In genomic region chr19:24554911-24555465, GRCm38 (mm10) we compare ENCODE assay signal across 8 mouse cellular contexts. TPM values are rescaled to one million over a fixed set of nuclear protein-coding genes. Genes with fewer than 3 reads are reported as not detected.
DNase-seq lines count a peak whose midpoint lies in the region; ATAC-seq and TF ChIP-seq lines count a peak whose summit lies in the region.

No protein-coding gene starts in this region.

- no peak for TF ChIP-seq POLR2A in ES-Bruce4 (IDR thresholded peaks at IDR 0.05; ENCODE audit: insufficient read depth, low read length)
- no peak for TF ChIP-seq POLR2A in cortical plate, adult 2 months (IDR thresholded peaks at IDR 0.05; ENCODE audit: extremely low read depth, insufficient read depth, low read length)

- no peak overlapping the region for H3K27ac ChIP-seq in kidney, embryonic 16.5 days (ENCODE audit: low read length)
- H3K27ac ChIP-seq in ES-Bruce4 (ENCODE audit: insufficient read depth, low read length): no peak overlapping the region
- no peak overlapping the region for H3K27ac ChIP-seq in cortical plate, adult 2 months (ENCODE audit: insufficient read depth, low read length)
- no peak overlapping the region for H3K27ac ChIP-seq in hindbrain, embryonic 14.5 days
- peak overlapping the region; percentile 91 for H3K27ac ChIP-seq in midbrain, embryonic 10.5 days (replicated peaks)
- H3K27ac ChIP-seq in stomach, embryonic 16.5 days (ENCODE audit: low read length): no peak overlapping the region; the same call in 1 of the 2 replicates

- peaks cover 32% of the 10 kb centered on the region for H3K4me1 ChIP-seq in kidney, embryonic 16.5 days (ENCODE audit: insufficient read depth, low read length)
- H3K4me1 ChIP-seq in ES-Bruce4 (ENCODE audit: control insufficient read depth, insufficient read depth, low read length): peaks cover 5% of the 10 kb centered on the region
- no peaks in the 10 kb centered on the region; the same call in 1 of the 2 replicates for H3K4me1 ChIP-seq in cortical plate, adult 2 months (ENCODE audit: control insufficient read depth, insufficient read depth, low read length)
- peaks cover 6% of the 10 kb centered on the region; the same call in 1 of the 2 replicates for H3K4me1 ChIP-seq in hindbrain, embryonic 14.5 days (replicated peaks; ENCODE audit: control insufficient read depth, insufficient read depth, low read length)
- peaks cover 46% of the 10 kb centered on the region for H3K4me1 ChIP-seq in midbrain, embryonic 10.5 days
- H3K4me1 ChIP-seq in stomach, embryonic 16.5 days (ENCODE audit: control insufficient read depth, insufficient read depth, low read length): peaks cover 8% of the 10 kb centered on the region

- DNase-seq in kidney, adult 9 months: no peak
- no peak for DNase-seq in hindbrain, embryonic 14.5 days (ENCODE audit: low spot score)
- DNase-seq in midbrain, embryonic 10.5 days (ENCODE audit: low spot score): peak; percentile 18
- DNase-seq in gastrocnemius, postnatal 25 days: no peak

- H3K9ac ChIP-seq in kidney, embryonic 16.5 days (replicated peaks; ENCODE audit: low read length): peak overlapping the region; percentile 85
- peak overlapping the region; percentile 87 for H3K9ac ChIP-seq in ES-Bruce4 (ENCODE audit: low read depth, poor library complexity, severe bottlenecking)
- H3K9ac ChIP-seq in hindbrain, embryonic 14.5 days: peak overlapping the region; percentile 71
- H3K9ac ChIP-seq in stomach, embryonic 16.5 days (ENCODE audit: low read length): peak overlapping the region; percentile 82

- peak overlapping the region; percentile 95 for H3K4me2 ChIP-seq in kidney, embryonic 16.5 days (replicated peaks; ENCODE audit: low read depth, low read length)
- peak overlapping the region; percentile 78 for H3K4me2 ChIP-seq in hindbrain, embryonic 14.5 days (replicated peaks)
- H3K4me2 ChIP-seq in stomach, embryonic 16.5 days (ENCODE audit: low read depth, low read length): peak overlapping the region; percentile 91

- H3K27me3 ChIP-seq in kidney, embryonic 16.5 days (ENCODE audit: insufficient read depth, low read length): peaks cover 2% of the 10 kb centered on the region; the same call in 1 of the 2 replicates
- H3K27me3 ChIP-seq in ES-Bruce4 (ENCODE audit: control insufficient read depth, insufficient read depth, low read length, poor library complexity, severe bottlenecking): no peaks in the 10 kb centered on the region
- H3K27me3 ChIP-seq in hindbrain, embryonic 14.5 days (ENCODE audit: control insufficient read depth, insufficient read depth, low read length): peaks cover 13% of the 10 kb centered on the region; the same call in 1 of the 2 replicates
- peaks cover 38% of the 10 kb centered on the region for H3K27me3 ChIP-seq in midbrain, embryonic 10.5 days (ENCODE audit: low read depth, poor library complexity, severe bottlenecking)
- peaks cover 14% of the 10 kb centered on the region for H3K27me3 ChIP-seq in stomach, embryonic 16.5 days (ENCODE audit: control insufficient read depth, insufficient read depth, low read length)

- no peak for TF ChIP-seq CTCF in ES-Bruce4 (IDR thresholded peaks at IDR 0.05; ENCODE audit: low read depth, low read length)
- TF ChIP-seq CTCF in cortical plate, adult 2 months (IDR thresholded peaks at IDR 0.05; ENCODE audit: extremely low read depth, insufficient read depth, low read length): no peak

- ATAC-seq in kidney, embryonic 16.5 days (ENCODE audit: low FRiP score, low TSS enrichment): no peak
- no peak for ATAC-seq in hindbrain, embryonic 14.5 days (ENCODE audit: low FRiP score)
- ATAC-seq in stomach, embryonic 16.5 days (ENCODE audit: insufficient read depth, low FRiP score): no peak

- H3K4me3 ChIP-seq in kidney, embryonic 16.5 days (ENCODE audit: low read length): peak overlapping the region; percentile 85
- H3K4me3 ChIP-seq in ES-Bruce4 (ENCODE audit: low read depth, low read length): peak overlapping the region; percentile 66
- H3K4me3 ChIP-seq in cortical plate, adult 2 months (ENCODE audit: insufficient read depth, low read length): peak overlapping the region; percentile 69
- peak overlapping the region; percentile 71 for H3K4me3 ChIP-seq in hindbrain, embryonic 14.5 days (replicated peaks; ENCODE audit: low read length)
- H3K4me3 ChIP-seq in midbrain, embryonic 10.5 days: peak overlapping the region; percentile 83
- peak overlapping the region; percentile 80 for H3K4me3 ChIP-seq in stomach, embryonic 16.5 days (replicated peaks; ENCODE audit: low read length)

- no peaks in the 10 kb centered on the region for H3K36me3 ChIP-seq in kidney, embryonic 16.5 days (ENCODE audit: insufficient read depth, low read length)
- no peaks in the 10 kb centered on the region for H3K36me3 ChIP-seq in ES-Bruce4 (ENCODE audit: control insufficient read depth, insufficient read depth, low read length, poor library complexity, severe bottlenecking)
- H3K36me3 ChIP-seq in hindbrain, embryonic 14.5 days (replicated peaks; ENCODE audit: control insufficient read depth, insufficient read depth): no peaks in the 10 kb centered on the region
- no peaks in the 10 kb centered on the region for H3K36me3 ChIP-seq in midbrain, embryonic 10.5 days
- no peaks in the 10 kb centered on the region for H3K36me3 ChIP-seq in stomach, embryonic 16.5 days (ENCODE audit: control insufficient read depth, insufficient read depth, low read length)

- under 1% methylated on average over 19 of the region's 19 CpGs for WGBS in kidney, embryonic 16.5 days
- 1% methylated on average over 19 of the region's 19 CpGs for WGBS in hindbrain, embryonic 14.5 days
- WGBS in midbrain, embryonic 10.5 days: under 1% methylated on average over 19 of the region's 19 CpGs
- under 1% methylated on average over 19 of the region's 19 CpGs for WGBS in stomach, embryonic 16.5 days

- no peaks in the 10 kb centered on the region for H3K9me3 ChIP-seq in kidney, embryonic 16.5 days (ENCODE audit: low read length)
- H3K9me3 ChIP-seq in ES-Bruce4 (replicated peaks; ENCODE audit: control insufficient read depth, insufficient read depth, low read length, poor library complexity, severe bottlenecking): no peaks in the 10 kb centered on the region
- H3K9me3 ChIP-seq in hindbrain, embryonic 14.5 days (ENCODE audit: control insufficient read depth, low read length): no peaks in the 10 kb centered on the region
- H3K9me3 ChIP-seq in midbrain, embryonic 10.5 days (replicated peaks): no peaks in the 10 kb centered on the region
- H3K9me3 ChIP-seq in stomach, embryonic 16.5 days (replicated peaks; ENCODE audit: control insufficient read depth, low read length): no peaks in the 10 kb centered on the region

- no peak for TF ChIP-seq EP300 in ES-Bruce4 (IDR thresholded peaks at IDR 0.05; ENCODE audit: insufficient read depth, low read depth, low read length)

RNA-seq across cellular contexts. Expression of gene Pip5k1b, which starts 0.7 kb away (rescaled TPM):
- polyA plus RNA-seq in kidney, embryonic 16.5 days (2015; fragmentation: Nextera tagmentation; extraction: Ambion mirVana): 2.1 and 2.2 TPM in 2 replicates
- 3.3 and 4.0 TPM in 2 replicates for polyA plus RNA-seq in ES-Bruce4 (2011; ENCODE audit: insufficient read depth, insufficient read length, low read depth, missing spikeins)
- polyA plus RNA-seq in cortical plate, adult 2 months (2012; rRNA removed): 11.9 and 15.4 TPM in 2 replicates
- 3.1 and 3.9 TPM in 2 replicates for polyA plus RNA-seq in hindbrain, embryonic 14.5 days (2014; fragmentation: Nextera tagmentation; extraction: Ambion mirVana)
- 2.4 TPM in 2 replicates for polyA plus RNA-seq in midbrain, embryonic 10.5 days (2016; fragmentation: Nextera tagmentation; extraction: Ambion mirVana)
- 3.8 and 4.1 TPM in 2 replicates for polyA plus RNA-seq in stomach, embryonic 16.5 days (2015; fragmentation: Nextera tagmentation; extraction: Ambion mirVana)
- total RNA-seq in gastrocnemius, postnatal 25 days (2021): under 1 TPM; 0.75 to 0.84 TPM
